Mouse (Mus musculus) liver, embryonic 12.5 days (tissue): Measurements from ENCODE around the gene Cfap45. TPM values are rescaled to one million over a fixed set of nuclear protein-coding genes. Genes with fewer than 3 reads are reported as not detected.

Experiments used
- ATAC-seq: fragments of 200-750 bp; cut with Nextera tagmentation; 2 replicates; pipeline ENCODE4 v1.8.0; 2017; ENCODE audit warnings: moderate number of reproducible peaks, mild to moderate bottlenecking, moderate library complexity
- H3K27ac ChIP-seq: fragments of 300-500 bp; sonication (generic); 2 replicates; pipeline ENCODE4 v1.5.1; 2016; ENCODE audit warnings: mild to moderate bottlenecking
- H3K27me3 ChIP-seq: fragments of 300-500 bp; sonication (generic); replicated peaks from 2 replicates; pipeline ENCODE4 v1.6.1; 2016; ENCODE audit warnings: mild to moderate bottlenecking, moderate library complexity
- H3K36me3 ChIP-seq: fragments of 300-500 bp; sonication (generic); 2 replicates; pipeline ENCODE4 v1.6.1; 2016; ENCODE audit warnings: mild to moderate bottlenecking, moderate library complexity
- H3K4me1 ChIP-seq: fragments of 300-500 bp; sonication (generic); 2 replicates; pipeline ENCODE4 v1.6.1; 2016
- H3K4me2 ChIP-seq: fragments of 300-500 bp; sonication (generic); 2 replicates; pipeline ENCODE4 v1.6.1; 2016; ENCODE audit warnings: mild to moderate bottlenecking, moderate library complexity
- H3K4me3 ChIP-seq: fragments of 300-500 bp; sonication (generic); 2 replicates; pipeline ENCODE4 v1.5.1; 2016; ENCODE audit warnings: mild to moderate bottlenecking, moderate library complexity
- H3K9ac ChIP-seq: fragments of 300-500 bp; sonication (generic); 2 replicates; pipeline ENCODE4 v1.6.1; 2016; ENCODE audit warnings: mild to moderate bottlenecking, moderate library complexity
- H3K9me3 ChIP-seq: fragments of 300-500 bp; sonication (generic); replicated peaks from 2 replicates; pipeline ENCODE4 v1.6.1; 2016; ENCODE audit warnings: mild to moderate bottlenecking, moderate library complexity
- WGBS: fragments of 180-500 bp; shearing (Covaris S2); methylation state at CpG from one replicate; pipeline ENCODE4 v1.1.7; 2016; ENCODE audit not compliant: insufficient replicate concordance; 5-methylcytosine and 5-hydroxymethylcytosine counted together
- polyA plus RNA-seq: library from polyadenylated mRNA; unstranded; fragments of >200 nt; fragmentation: Nextera tagmentation; extraction: Ambion mirVana; gene quantifications from 2 replicates; pipeline ENCODE4 v1.2.1, GENCODE M21; 2016

The Cfap45 gene
- polyA plus RNA-seq, 1 experiment from 2014 or later: 0.55 TPM

DNA sequence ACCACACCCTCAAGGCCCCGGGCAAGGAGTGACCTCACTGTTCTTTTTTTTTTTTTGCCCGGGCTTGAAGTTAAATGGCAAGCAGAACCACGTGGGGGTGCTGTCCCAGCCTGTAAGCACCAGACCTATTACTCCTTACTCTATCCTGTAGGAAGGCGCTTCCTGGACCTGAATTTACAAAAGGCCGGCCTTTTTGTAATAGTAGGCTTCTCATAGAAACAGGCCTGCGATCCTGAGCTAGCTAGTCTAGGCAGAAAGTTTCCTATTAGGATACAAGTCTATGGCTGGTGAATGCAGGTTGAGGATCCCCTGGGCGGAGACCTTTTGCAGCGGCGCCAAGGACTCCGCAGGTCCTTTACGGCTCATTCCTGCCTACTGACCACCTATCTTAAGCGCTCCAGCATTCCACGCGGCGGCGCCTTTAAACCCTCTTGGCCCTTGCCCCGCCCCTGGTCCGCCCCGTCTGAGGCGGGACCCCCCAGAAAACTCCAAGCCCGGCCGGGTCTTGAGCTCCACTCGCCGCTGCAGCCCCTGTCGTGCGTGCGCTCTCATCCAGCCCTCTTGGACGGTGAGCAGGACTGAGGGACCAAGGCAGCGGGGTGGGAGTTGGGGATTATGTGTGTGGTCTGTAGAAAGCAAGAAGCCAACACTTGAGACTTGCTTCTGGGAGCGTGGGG lies 20.7 kb upstream of the Cfap45 start, which contains the start of gene Tagln2:
Gene Tagln2 (plus strand): TSS at position 283 of the 677 bp plus-strand sequence.
- Histone ChIP-seq H3K27ac (peak within 1 kb of the TSS; percentile 78), H3K4me3 (peak within 1 kb of the TSS; percentile 65), H3K4me2 (peak within 1 kb of the TSS; percentile 77), H3K27me3 (peaks cover 39% of the 10 kb centered on the region), H3K9me3 (no peaks in the 10 kb centered on the region), H3K4me1 (peaks cover 62% of the 10 kb centered on the region), H3K36me3 (peaks cover 3% of the 10 kb centered on the region), H3K9ac (peak within 1 kb of the TSS; percentile 71)
- ATAC-seq: peak; percentile 51
- WGBS: 3% methylated on average over 30 of the region's 30 CpGs

DNA sequence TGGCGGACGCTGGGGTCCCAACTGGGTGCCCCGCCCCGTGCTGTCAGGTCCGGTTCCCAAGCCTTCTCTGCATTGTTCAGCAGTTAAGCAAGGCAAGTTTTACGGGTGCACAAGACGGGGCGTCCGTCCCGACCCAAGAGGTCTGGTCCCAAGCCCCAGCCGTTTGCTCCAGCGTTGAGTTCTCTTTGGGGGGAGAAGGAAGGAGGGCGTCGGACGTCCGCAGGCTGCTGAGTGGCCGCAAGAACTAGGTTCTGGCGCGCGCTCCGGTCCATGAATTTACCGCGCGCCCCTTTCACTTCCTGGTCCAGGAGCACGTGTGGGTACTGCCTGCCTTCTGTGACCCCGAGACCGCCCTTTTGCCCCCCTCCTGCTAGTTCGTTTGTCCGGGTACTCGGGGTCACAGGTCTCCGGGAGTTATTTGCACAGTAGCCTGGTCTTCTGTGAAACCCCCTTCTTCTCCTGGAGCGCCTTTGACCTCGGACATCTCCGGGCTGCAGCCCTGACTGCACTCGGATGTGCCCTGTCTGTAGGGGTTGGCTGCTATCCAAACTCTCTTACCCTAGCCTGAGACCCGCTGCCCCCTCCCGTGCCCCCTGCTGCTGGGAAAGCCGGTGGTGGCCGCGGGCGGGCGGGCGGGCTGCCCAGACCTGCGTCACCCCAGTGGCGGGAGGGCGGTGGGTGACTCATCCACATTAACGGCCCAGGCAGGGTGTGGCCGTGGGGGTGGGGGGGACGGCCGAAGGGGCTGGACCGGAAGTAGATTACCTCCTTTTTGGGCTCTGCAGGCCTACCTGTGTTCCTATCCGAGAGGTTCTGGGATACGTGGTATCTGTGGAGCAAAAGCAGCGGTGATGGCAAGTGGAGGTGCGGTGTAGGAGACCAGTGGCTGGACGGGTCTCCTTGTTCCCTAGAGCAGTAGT lies 19.9 kb upstream of the Cfap45 start:
- H3K4me3 ChIP-seq: peak overlapping the region; percentile 65
- peak overlapping the region; percentile 77 for H3K4me2 ChIP-seq
- peaks cover 11% of the 10 kb centered on the region for H3K36me3 ChIP-seq
- H3K9me3 ChIP-seq: no peaks in the 10 kb centered on the region
- peak; percentile 58 for ATAC-seq
- peak overlapping the region; percentile 78 for H3K27ac ChIP-seq
- peaks cover 62% of the 10 kb centered on the region for H3K4me1 ChIP-seq
- H3K9ac ChIP-seq: peak overlapping the region; percentile 71
- H3K27me3 ChIP-seq: peaks cover 33% of the 10 kb centered on the region
- 2% methylated on average over 56 of the region's 56 CpGs for WGBS

- Histone ChIP-seq H3K27me3 (peaks cover 28% of the 10 kb centered on the region), H3K36me3 (peaks cover 19% of the 10 kb centered on the region), H3K4me2 (peak overlapping the region; percentile 77), H3K9ac (peak overlapping the region; percentile 71), H3K9me3 (no peaks in the 10 kb centered on the region), H3K27ac (peak overlapping the region; percentile 78), H3K4me1 (peaks cover 64% of the 10 kb centered on the region), H3K4me3 (peak overlapping the region; percentile 65)
- WGBS: 9% methylated on average over 13 of the region's 13 CpGs
- peak; percentile 19 for ATAC-seq
Measured at GRCm38 (mm10) chr1:172501371-172502144, 19.0 kb upstream of the Cfap45 start.

GRCm38 (mm10) chr1:172502145-172503110 lies 18.2 kb upstream of the Cfap45 start:
- peaks cover 71% of the 10 kb centered on the region for H3K4me1 ChIP-seq
- H3K4me3 ChIP-seq: peak overlapping the region; percentile 65
- peaks cover 28% of the 10 kb centered on the region for H3K36me3 ChIP-seq
- H3K9me3 ChIP-seq: no peaks in the 10 kb centered on the region
- WGBS: 19% methylated on average over 12 of the region's 13 CpGs
- peaks cover 25% of the 10 kb centered on the region for H3K27me3 ChIP-seq
- ATAC-seq: no peak
- H3K9ac ChIP-seq: peak overlapping the region; percentile 35; the same call in 1 of the 2 replicates
- peak overlapping the region; percentile 72 for H3K27ac ChIP-seq
- H3K4me2 ChIP-seq: peak overlapping the region; percentile 77

GRCm38 (mm10) chr1:172503111-172503997 lies 17.2 kb upstream of the Cfap45 start:
- Histone ChIP-seq H3K27ac (peak overlapping the region; percentile 72; the same call in 1 of the 2 replicates), H3K27me3 (peaks cover 19% of the 10 kb centered on the region), H3K4me1 (peaks cover 78% of the 10 kb centered on the region), H3K9me3 (no peaks in the 10 kb centered on the region), H3K36me3 (peaks cover 36% of the 10 kb centered on the region), H3K9ac (no peak overlapping the region), H3K4me3 (0 out of 2 replicates have a peak overlapping the region, but pooled peaks have one; percentile 65), H3K4me2 (peak overlapping the region; percentile 77)
- no peak for ATAC-seq
- WGBS: 33% methylated on average over 14 of the region's 14 CpGs

GRCm38 (mm10) chr1:172504756-172505155 lies 15.8 kb upstream of the Cfap45 start:
- H3K4me1 ChIP-seq: peaks cover 82% of the 10 kb centered on the region
- H3K9ac ChIP-seq: no peak overlapping the region

GRCm38 (mm10) chr1:172507001-172507400 lies 13.6 kb upstream of the Cfap45 start:
- no peak overlapping the region for H3K4me2 ChIP-seq
- no peaks in the 10 kb centered on the region for H3K27me3 ChIP-seq
- WGBS: 45% methylated on average over 5 of the region's 5 CpGs
- peaks cover 80% of the 10 kb centered on the region for H3K4me1 ChIP-seq
- no peak overlapping the region for H3K4me3 ChIP-seq
- no peak overlapping the region for H3K27ac ChIP-seq
- no peak for ATAC-seq
- H3K9me3 ChIP-seq: no peaks in the 10 kb centered on the region
- no peak overlapping the region for H3K9ac ChIP-seq
- H3K36me3 ChIP-seq: peaks cover 44% of the 10 kb centered on the region

More at GRCm38 (mm10) chr1:172504756-172505155, 15.8 kb upstream of the Cfap45 start:
- WGBS: 73% methylated on average over 8 of the region's 8 CpGs
- Histone ChIP-seq H3K4me2 (no peak overlapping the region), H3K36me3 (peaks cover 44% of the 10 kb centered on the region), H3K9me3 (no peaks in the 10 kb centered on the region), H3K27me3 (peaks cover 14% of the 10 kb centered on the region), H3K4me3 (no peak overlapping the region), H3K27ac (no peak overlapping the region)
- no peak for ATAC-seq

DNA sequence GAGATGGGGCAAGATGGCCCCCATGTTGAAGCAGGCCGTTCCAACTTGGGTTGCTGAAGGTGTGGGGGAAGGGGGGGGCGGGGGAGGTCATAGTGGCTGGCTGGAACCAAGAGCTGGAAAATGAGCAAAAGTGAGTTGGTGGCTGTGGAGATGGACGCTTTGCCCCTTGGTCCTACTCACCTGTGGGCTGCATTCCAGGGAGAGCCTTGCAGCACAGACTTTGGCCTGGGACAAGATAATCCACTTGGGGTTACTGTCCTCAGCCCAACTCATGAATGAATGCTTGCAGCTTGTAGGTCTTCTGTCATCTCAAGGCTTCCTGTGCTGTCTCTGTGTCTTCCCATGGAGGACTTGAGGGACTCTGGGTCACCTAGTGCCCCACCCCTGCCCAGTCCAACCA lies 12.9 kb upstream of the Cfap45 start:
- H3K36me3 ChIP-seq: peaks cover 44% of the 10 kb centered on the region
- ATAC-seq: no peak
- no peak overlapping the region for H3K27ac ChIP-seq
- H3K4me2 ChIP-seq: no peak overlapping the region
- no peak overlapping the region for H3K9ac ChIP-seq
- WGBS: 72% methylated on average over 3 of the region's 3 CpGs
- no peaks in the 10 kb centered on the region for H3K9me3 ChIP-seq
- no peak overlapping the region for H3K4me3 ChIP-seq
- H3K4me1 ChIP-seq: peaks cover 80% of the 10 kb centered on the region
- no peaks in the 10 kb centered on the region for H3K27me3 ChIP-seq

- ATAC-seq: peak; percentile 55; the same call in 1 of the 2 replicates
- H3K9me3 ChIP-seq: no peaks in the 10 kb centered on the region
- peaks cover 44% of the 10 kb centered on the region for H3K36me3 ChIP-seq
- H3K4me2 ChIP-seq: no peak overlapping the region
- H3K27ac ChIP-seq: no peak overlapping the region
- no peak overlapping the region for H3K9ac ChIP-seq
- no peak overlapping the region for H3K4me3 ChIP-seq
- WGBS: 12% methylated on average over 2 of the region's 2 CpGs
- peaks cover 80% of the 10 kb centered on the region for H3K4me1 ChIP-seq
- H3K27me3 ChIP-seq: no peaks in the 10 kb centered on the region
Measured at GRCm38 (mm10) chr1:172508172-172508571, 12.4 kb upstream of the Cfap45 start.

GRCm38 (mm10) chr1:172509235-172509634 lies 11.4 kb upstream of the Cfap45 start:
- Histone ChIP-seq H3K4me3 (no peak overlapping the region), H3K9me3 (no peaks in the 10 kb centered on the region), H3K4me1 (peaks cover 80% of the 10 kb centered on the region), H3K36me3 (peaks cover 44% of the 10 kb centered on the region), H3K27me3 (no peaks in the 10 kb centered on the region), H3K4me2 (no peak overlapping the region), H3K27ac (no peak overlapping the region), H3K9ac (no peak overlapping the region)
- 66% methylated on average over 5 of the region's 5 CpGs for WGBS
- no peak for ATAC-seq
